Mouse (Mus musculus): Measurements from ENCODE around the gene Gm20379. TPM values are rescaled to one million over a fixed set of nuclear protein-coding genes. Genes with fewer than 3 reads are reported as not detected.

Gm20379 gene
- 0.97 and 1.00 TPM in 2 replicates for polyA plus RNA-seq (2015; fragmentation: Nextera tagmentation; extraction: Ambion mirVana)

DNA sequence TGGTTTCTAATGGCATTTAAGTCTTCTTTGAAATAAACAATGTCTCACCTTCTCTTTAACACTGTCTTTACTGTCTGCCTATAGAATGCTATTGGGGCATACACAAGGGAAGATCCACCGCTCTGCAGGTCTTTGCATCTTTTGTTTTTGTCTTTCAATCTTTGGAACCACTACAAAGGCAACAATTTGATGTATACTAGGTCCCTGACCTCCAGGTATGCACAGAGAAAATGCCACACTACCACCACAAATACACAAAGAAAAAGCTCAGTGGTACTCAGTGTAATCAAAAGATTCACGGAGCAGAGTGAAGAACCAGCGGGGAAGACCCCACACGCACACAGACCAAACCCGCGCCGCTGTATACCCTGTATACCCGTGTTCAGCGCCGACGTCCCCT is at the start of gene Gm20379:
Gm20379 (plus strand) TSS at position 301 of the 400 bp plus-strand sequence.
- Histone ChIP-seq H3K36me3 (replicated peaks) (0 out of 2 replicates have a peak, but pooled peaks cover 7% of the 10 kb centered on the region), H3K4me2 (no peak within 1 kb of the TSS), H3K9ac (no peak within 1 kb of the TSS), H3K4me1 (no peaks in the 10 kb centered on the region), H3K27ac (no peak within 1 kb of the TSS), H3K27me3 (replicated peaks) (no peaks in the 10 kb centered on the region), H3K4me3 (no peak within 1 kb of the TSS), H3K9me3 (no peaks in the 10 kb centered on the region)
- ATAC-seq (replicated peaks): no peak
- 97% methylated on average over 11 of the region's 11 CpGs for WGBS

DNA sequence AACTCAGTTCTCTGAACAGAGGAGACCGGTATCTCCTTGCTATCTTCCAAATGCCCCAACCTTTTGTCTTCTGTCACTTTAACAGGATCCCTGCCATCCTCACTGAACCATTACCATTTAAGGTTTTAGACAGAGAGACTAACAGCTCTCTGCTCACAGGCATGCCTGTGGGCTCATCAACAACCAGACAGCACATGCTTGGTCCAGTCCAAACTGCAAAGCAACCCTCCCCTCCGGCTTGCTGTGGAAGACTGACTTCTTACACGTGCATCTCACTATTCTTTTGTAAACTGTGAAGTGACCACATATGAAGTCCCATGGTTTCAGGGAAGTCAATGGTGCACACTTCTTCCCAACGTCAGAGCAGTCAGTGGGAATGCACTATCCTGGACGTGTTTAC is 44.5 kb upstream of the Gm20379 start:
- Histone ChIP-seq H3K36me3 (replicated peaks) (no peaks in the 10 kb centered on the region), H3K27ac (no peak overlapping the region), H3K4me2 (no peak overlapping the region), H3K27me3 (replicated peaks) (no peaks in the 10 kb centered on the region), H3K4me1 (no peaks in the 10 kb centered on the region), H3K9ac (no peak overlapping the region), H3K9me3 (no peaks in the 10 kb centered on the region), H3K4me3 (no peak overlapping the region)
- ATAC-seq (replicated peaks): no peak
- 87% methylated on average over 5 of the region's 5 CpGs for WGBS

DNA sequence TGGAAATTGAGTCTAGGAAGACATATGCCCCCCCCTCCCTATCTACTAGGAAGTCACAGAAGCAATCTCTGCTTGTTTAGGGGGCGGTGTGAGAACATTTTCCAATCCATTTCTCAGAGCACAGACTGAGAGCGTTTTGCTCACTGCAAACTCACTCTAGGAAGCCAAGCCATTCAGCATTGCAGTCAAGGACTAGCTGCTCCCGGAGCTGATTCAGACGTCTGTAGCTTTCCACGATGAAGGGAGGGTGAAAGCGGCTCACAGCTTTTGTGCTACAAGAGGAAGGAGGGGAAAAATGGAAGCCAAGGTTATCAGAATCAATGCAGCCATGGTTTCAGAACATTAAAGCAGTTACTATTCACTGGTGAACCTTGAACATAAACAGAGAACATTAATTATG is 42.2 kb upstream of the Gm20379 start:
- WGBS: 88% methylated on average over 6 of the region's 6 CpGs
- no peaks in the 10 kb centered on the region for H3K36me3 ChIP-seq (replicated peaks)
- no peaks in the 10 kb centered on the region for H3K9me3 ChIP-seq
- no peak overlapping the region for H3K27ac ChIP-seq
- ATAC-seq (replicated peaks): no peak
- H3K9ac ChIP-seq: no peak overlapping the region
- H3K4me3 ChIP-seq: no peak overlapping the region
- H3K4me2 ChIP-seq: no peak overlapping the region
- H3K4me1 ChIP-seq: no peaks in the 10 kb centered on the region
- H3K27me3 ChIP-seq (replicated peaks): no peaks in the 10 kb centered on the region

DNA sequence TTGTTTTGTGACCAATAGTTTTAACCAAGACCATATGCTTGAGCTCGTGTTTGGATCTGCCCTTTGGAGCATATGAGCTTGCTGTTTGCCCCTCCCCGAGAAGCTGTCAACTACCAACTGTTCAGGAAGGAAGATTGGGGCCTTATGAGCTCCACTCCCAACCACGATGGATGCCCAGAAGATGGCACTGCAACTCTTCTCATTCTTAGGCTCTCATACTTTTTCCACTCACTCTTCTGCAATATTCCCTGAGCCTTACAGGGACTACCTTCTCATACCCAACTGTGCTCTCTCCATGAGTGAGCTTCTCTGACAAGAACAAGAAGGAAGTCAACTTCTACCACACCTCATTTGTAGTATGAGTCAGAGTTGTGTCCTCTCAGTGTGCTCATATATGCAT is 38.7 kb upstream of the Gm20379 start:
- ATAC-seq (replicated peaks): no peak
- no peak overlapping the region for H3K9ac ChIP-seq
- no peaks in the 10 kb centered on the region for H3K9me3 ChIP-seq
- H3K4me3 ChIP-seq: no peak overlapping the region
- no peak overlapping the region for H3K4me2 ChIP-seq
- 94% methylated on average over 3 of the region's 3 CpGs for WGBS
- no peaks in the 10 kb centered on the region for H3K36me3 ChIP-seq (replicated peaks)
- no peak overlapping the region for H3K27ac ChIP-seq
- H3K4me1 ChIP-seq: no peaks in the 10 kb centered on the region
- no peaks in the 10 kb centered on the region for H3K27me3 ChIP-seq (replicated peaks)

DNA sequence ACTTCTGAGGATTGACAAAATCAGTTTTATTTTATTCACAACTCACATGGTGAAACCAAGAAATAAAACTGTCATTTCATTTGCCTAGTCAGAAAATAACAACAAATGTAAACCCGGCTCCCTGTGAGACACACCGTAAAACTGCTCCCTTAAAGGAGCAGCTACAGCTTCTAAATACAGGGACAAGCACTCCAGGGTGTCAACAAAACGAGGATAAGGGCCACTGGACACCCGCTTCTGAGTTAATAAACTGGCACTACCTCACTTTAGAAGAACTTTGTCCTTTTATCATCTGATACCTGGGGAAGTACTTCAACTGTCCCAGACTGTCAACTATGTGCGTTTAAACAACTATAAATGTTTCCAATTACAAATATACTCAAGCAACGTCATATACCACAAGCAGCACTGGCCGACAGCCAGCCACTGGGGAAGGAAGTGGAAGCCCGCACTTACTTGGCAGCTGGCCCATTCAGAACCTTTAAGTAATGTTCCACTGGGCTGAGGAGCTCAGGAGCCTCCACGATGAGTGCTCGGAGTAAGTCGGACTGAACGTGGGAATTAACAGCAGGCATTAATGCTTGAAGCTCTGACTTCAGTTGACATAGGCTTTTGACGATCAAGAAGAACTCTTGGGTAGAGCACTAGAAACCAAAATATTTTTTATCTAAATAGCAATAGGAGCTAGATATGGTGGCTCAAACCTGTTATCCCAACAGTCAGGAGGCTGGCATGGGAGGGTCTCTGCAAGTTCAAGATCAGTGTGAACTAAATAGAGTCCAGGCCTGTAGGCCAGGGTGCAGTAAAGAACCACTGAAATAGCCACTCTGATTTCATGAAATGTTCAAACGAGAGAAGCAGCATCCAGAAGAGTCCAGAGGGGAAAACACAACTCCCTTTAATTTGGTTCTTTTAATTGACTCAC is 31.2 kb upstream of the Gm20379 start:
- Histone ChIP-seq H3K27ac (no peak overlapping the region), H3K36me3 (replicated peaks) (no peaks in the 10 kb centered on the region), H3K4me1 (no peaks in the 10 kb centered on the region), H3K4me2 (no peak overlapping the region), H3K9me3 (no peaks in the 10 kb centered on the region), H3K27me3 (replicated peaks) (no peaks in the 10 kb centered on the region), H3K9ac (no peak overlapping the region), H3K4me3 (no peak overlapping the region)
- no peak for ATAC-seq (replicated peaks)
- 85% methylated on average over 14 of the region's 14 CpGs for WGBS

DNA sequence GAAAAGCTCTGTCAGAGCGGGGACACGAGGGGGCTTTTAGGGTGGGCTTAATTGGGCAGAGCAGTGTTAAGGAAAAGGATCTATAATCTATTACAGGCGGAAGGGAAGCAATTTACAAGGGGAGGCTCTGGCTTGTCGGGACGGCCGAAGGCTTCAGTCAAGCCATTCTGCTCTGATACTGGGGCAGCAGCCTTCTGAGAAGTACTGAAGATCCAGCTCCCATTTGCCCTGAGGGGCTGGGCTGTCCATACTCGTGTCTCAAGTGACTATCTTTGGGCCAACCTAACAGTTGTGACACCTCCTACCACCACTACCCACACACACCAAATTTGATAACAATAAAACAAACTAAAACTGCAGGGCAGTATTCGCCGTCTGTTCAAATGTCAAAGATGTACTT is 30.5 kb upstream of the Gm20379 start:
- Histone ChIP-seq H3K4me2 (no peak overlapping the region), H3K36me3 (replicated peaks) (no peaks in the 10 kb centered on the region), H3K4me1 (no peaks in the 10 kb centered on the region), H3K27me3 (replicated peaks) (no peaks in the 10 kb centered on the region), H3K9me3 (no peaks in the 10 kb centered on the region), H3K9ac (no peak overlapping the region), H3K4me3 (no peak overlapping the region), H3K27ac (no peak overlapping the region)
- WGBS: 93% methylated on average over 9 of the region's 9 CpGs
- no peak for ATAC-seq (replicated peaks)

DNA sequence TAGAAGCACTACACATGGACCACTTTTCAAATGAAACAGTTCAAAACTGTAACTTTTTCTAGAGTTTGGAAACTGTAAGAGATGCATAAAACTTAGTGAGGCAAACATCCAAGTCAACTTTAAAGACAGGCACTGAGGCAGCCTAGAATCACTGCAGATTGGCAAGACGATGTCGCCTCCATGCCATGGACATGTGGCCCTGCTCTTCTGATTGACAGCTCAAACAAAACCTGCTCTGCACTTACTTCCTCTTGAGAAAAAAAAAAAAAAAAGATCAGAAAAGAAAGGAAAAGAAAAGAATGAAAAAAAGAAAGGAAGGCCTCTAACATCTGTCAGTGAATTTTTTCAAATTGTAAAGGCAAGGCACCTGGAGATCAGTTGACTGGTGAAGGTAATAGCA is 28.8 kb upstream of the Gm20379 start:
- Histone ChIP-seq H3K36me3 (replicated peaks) (no peaks in the 10 kb centered on the region), H3K4me1 (no peaks in the 10 kb centered on the region), H3K27me3 (replicated peaks) (no peaks in the 10 kb centered on the region), H3K9me3 (no peaks in the 10 kb centered on the region), H3K9ac (no peak overlapping the region), H3K4me3 (no peak overlapping the region), H3K4me2 (no peak overlapping the region), H3K27ac (no peak overlapping the region)
- ATAC-seq (replicated peaks): no peak
- WGBS: 83% methylated on average over 2 of the region's 2 CpGs

DNA sequence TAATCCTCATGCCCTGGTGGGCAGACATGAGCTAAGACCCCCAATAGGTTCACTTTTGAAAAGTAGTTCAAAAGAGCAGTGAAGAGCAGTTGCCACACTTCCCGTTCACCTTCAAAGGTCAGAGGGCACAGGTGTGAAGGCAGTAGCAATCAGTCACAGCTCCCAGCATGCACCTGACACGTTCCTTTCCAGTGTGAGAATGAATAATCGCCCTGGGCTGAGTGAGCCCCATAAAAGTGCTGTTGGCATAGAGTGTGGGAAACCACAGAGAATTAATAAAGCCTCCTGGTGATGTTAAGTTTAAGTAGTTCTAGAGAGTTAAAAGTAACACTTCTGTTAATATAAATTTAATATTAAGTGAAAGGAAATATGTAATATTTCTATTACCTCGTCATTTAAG is 14.2 kb upstream of the Gm20379 start:
- H3K9me3 ChIP-seq: no peaks in the 10 kb centered on the region
- no peaks in the 10 kb centered on the region for H3K4me1 ChIP-seq
- ATAC-seq (replicated peaks): no peak
- H3K4me2 ChIP-seq: no peak overlapping the region
- 81% methylated on average over 4 of the region's 4 CpGs for WGBS
- H3K9ac ChIP-seq: no peak overlapping the region
- no peak overlapping the region for H3K27ac ChIP-seq
- peaks cover 3% of the 10 kb centered on the region; the same call in 1 of the 2 replicates for H3K36me3 ChIP-seq (replicated peaks)
- no peaks in the 10 kb centered on the region for H3K27me3 ChIP-seq (replicated peaks)
- H3K4me3 ChIP-seq: no peak overlapping the region

DNA sequence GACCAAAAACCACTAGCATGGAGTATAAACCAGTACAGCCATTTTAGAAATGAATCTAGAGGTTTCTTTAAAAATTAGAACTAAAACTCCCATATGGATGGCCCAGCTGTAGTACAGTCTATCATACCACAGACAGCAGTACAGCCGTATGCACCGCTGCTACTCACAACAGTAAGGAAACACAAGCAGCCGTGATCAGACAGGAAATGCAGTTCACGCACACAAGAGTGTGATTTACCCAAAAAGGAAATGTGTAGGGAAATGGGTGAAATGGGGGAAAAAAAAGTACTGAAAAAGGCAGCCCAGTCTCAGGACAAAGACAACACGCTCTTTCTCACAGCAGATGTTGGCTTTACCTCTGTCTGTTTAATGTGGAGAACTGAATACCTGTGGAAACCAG is 11.9 kb upstream of the Gm20379 start:
- H3K9ac ChIP-seq: no peak overlapping the region
- no peaks in the 10 kb centered on the region for H3K27me3 ChIP-seq (replicated peaks)
- H3K4me3 ChIP-seq: no peak overlapping the region
- H3K4me1 ChIP-seq: no peaks in the 10 kb centered on the region
- ATAC-seq (replicated peaks): no peak
- H3K4me2 ChIP-seq: no peak overlapping the region
- H3K27ac ChIP-seq: no peak overlapping the region
- WGBS: 89% methylated on average over 5 of the region's 5 CpGs
- H3K36me3 ChIP-seq (replicated peaks): peaks cover 3% of the 10 kb centered on the region; the same call in 1 of the 2 replicates
- H3K9me3 ChIP-seq: no peaks in the 10 kb centered on the region

DNA sequence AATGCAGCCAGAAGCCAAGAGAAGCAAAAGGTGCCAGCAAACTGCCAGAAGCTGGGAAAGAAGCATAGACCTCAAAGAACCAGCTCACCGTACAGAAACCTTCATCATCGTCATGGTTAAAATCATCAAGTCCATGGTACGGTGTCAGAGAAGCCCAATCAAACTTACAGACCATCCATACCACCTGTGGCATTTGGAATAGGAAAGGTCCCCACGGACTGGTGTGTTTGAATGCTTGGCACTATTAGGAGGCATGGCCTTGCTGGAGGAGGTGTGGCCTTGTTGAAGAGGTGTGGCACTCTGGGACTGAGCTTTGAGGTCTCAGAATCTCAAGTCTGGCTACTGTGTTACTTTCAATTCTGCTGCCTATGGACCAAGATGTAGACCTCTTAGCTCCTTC is 9.3 kb upstream of the Gm20379 start:
- 95% methylated on average over 4 of the region's 4 CpGs for WGBS
- no peaks in the 10 kb centered on the region for H3K4me1 ChIP-seq

DNA sequence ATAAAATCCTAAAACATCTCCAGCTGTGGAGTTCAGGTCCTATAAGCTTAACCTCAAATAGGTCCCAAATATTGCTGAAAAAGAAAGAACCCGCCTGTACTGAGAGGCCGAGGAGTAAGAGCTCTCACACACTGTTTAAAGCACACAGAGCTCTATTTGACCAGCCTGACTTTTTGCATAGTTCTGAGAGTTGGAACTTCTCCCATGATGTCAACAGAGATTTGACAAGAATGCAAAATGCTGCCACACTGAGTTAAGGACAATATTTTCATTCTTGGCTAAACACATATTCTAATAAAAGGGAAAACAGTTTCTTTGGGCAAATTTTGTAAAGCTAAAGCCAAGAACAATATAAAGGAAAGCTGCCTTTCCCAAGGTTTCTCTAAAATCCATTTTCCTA is 8.8 kb upstream of the Gm20379 start:
- Histone ChIP-seq H3K36me3 (replicated peaks) (peaks cover 3% of the 10 kb centered on the region; the same call in 1 of the 2 replicates), H3K4me2 (no peak overlapping the region), H3K9ac (no peak overlapping the region), H3K9me3 (no peaks in the 10 kb centered on the region), H3K4me1 (no peaks in the 10 kb centered on the region), H3K4me3 (no peak overlapping the region), H3K27ac (no peak overlapping the region), H3K27me3 (replicated peaks) (no peaks in the 10 kb centered on the region)
- ATAC-seq (replicated peaks): no peak
- 86% methylated on average over 2 of the region's 2 CpGs for WGBS

More for the DNA sequence above, 9.3 kb upstream of the Gm20379 start:
- no peaks in the 10 kb centered on the region for H3K9me3 ChIP-seq
- H3K4me2 ChIP-seq: no peak overlapping the region
- no peaks in the 10 kb centered on the region for H3K27me3 ChIP-seq (replicated peaks)
- ATAC-seq (replicated peaks): no peak
- no peak overlapping the region for H3K4me3 ChIP-seq
- H3K36me3 ChIP-seq (replicated peaks): peaks cover 3% of the 10 kb centered on the region; the same call in 1 of the 2 replicates
- H3K27ac ChIP-seq: no peak overlapping the region
- H3K9ac ChIP-seq: no peak overlapping the region

DNA sequence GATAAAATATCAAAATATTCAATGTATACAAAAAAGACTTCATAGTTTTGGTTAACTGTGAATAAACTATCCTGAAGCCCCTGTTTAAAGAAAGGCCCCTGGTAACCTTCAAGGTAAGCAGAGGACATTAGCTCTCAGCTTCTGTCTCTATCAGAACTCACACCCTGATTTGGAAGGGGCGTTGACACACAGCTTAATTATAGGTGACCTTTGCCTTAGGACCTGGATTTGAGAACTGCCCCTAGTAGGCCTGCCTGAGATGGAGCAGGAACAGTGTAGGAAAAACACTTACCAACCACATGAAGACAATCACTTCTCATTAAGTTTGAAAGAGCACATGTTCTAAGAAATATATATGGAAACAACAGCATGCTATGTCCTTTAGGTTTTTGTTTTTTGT is 6.3 kb upstream of the Gm20379 start:
- H3K27ac ChIP-seq: no peak overlapping the region
- whole genome bisulfite sequencing: 81% methylated on average over 1 of the region's 1 CpGs
- H3K4me3 ChIP-seq: no peak overlapping the region
- no peak overlapping the region for H3K9ac ChIP-seq
- no peaks in the 10 kb centered on the region for H3K9me3 ChIP-seq
- no peak overlapping the region for H3K4me2 ChIP-seq
- no peaks in the 10 kb centered on the region for H3K4me1 ChIP-seq
- H3K27me3 ChIP-seq (replicated peaks): no peaks in the 10 kb centered on the region
- no peak for ATAC-seq (replicated peaks)
- H3K36me3 ChIP-seq (replicated peaks): peaks cover 3% of the 10 kb centered on the region; the same call in 1 of the 2 replicates

DNA sequence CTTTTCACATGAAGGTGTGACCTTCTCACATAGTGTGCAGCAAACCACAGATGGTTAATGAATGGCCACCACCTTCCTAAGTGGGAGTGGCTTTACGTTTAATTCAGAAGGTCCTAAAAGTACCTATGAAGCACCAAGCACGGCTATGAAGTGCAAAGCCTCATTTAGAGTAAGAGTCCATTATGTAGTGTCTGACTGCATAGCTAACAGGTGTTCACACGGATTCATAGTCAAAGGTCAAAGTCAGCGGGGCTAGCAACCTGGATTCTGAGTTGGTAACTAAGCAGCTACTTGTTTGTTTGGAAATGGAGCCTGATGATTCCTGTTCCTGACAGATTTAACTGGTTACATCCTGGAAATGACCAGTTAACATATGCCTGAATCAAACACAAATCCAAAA is 4.0 kb upstream of the Gm20379 start:
- no peak overlapping the region for H3K27ac ChIP-seq
- no peak for ATAC-seq (replicated peaks)
- no peaks in the 10 kb centered on the region for H3K36me3 ChIP-seq (replicated peaks)
- H3K9ac ChIP-seq: no peak overlapping the region
- no peak overlapping the region for H3K4me3 ChIP-seq
- no peak overlapping the region for H3K4me2 ChIP-seq
- 83% methylated on average over 4 of the region's 4 CpGs for WGBS
- no peaks in the 10 kb centered on the region for H3K27me3 ChIP-seq (replicated peaks)
- no peaks in the 10 kb centered on the region for H3K9me3 ChIP-seq
- no peaks in the 10 kb centered on the region for H3K4me1 ChIP-seq

All from midbrain, embryonic 15.5 days (tissue).